Mouse (Mus musculus): ENCODE measurements at regions not wholly inside any gene's neighbourhood (a gene's known extent, or its start where the extent isn't known, plus 50 kb on each side); places are given as distances from the start of the nearest gene placed in this dataset.

DNA sequence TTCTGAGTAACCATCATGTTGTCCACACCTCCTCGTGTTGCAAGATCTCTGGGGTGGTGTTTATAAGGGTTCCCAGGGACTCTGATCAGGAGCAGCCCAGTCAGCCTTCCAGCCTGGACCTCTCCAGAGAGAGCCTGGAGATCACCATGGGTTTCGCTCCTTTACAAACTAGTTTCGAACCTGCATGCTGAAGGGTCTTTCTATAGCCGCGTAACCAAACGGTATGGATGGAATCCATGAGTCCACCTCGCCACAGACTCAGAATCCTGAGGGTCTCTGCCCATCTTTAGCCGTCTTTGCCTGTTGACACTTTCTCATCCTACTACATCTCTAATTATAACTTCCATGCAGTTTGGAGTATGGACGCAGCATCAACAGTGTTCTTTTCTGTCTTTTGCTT, 206.0 kb upstream of the Spred2 start:
- no peak for TF ChIP-seq POLR2A (IDR thresholded peaks at IDR 0.05; ENCODE audit: insufficient read depth, low read length)
- TF ChIP-seq CTCF (IDR thresholded peaks at IDR 0.05; ENCODE audit: low read depth, low read length): no peak
- TF ChIP-seq EP300 (IDR thresholded peaks at IDR 0.05; ENCODE audit: insufficient read depth, low read depth, low read length): no peak
- no peaks in the 10 kb centered on the region for H3K4me1 ChIP-seq (ENCODE audit: control insufficient read depth, insufficient read depth, low read length)
- H3K27ac ChIP-seq (ENCODE audit: insufficient read depth, low read length): no peak overlapping the region
- H3K36me3 ChIP-seq (ENCODE audit: control insufficient read depth, insufficient read depth, low read length, poor library complexity, severe bottlenecking): no peaks in the 10 kb centered on the region
- 0 out of 2 replicates have a peak, but pooled peaks cover 2% of the 10 kb centered on the region for H3K9me3 ChIP-seq (replicated peaks; ENCODE audit: control insufficient read depth, insufficient read depth, low read length, poor library complexity, severe bottlenecking)
- peaks cover under 1% of the 10 kb centered on the region for H3K27me3 ChIP-seq (ENCODE audit: control insufficient read depth, insufficient read depth, low read length, poor library complexity, severe bottlenecking)
- H3K4me3 ChIP-seq (ENCODE audit: low read depth, low read length): no peak overlapping the region
- no peak overlapping the region for H3K9ac ChIP-seq (ENCODE audit: low read depth, poor library complexity, severe bottlenecking)

DNA sequence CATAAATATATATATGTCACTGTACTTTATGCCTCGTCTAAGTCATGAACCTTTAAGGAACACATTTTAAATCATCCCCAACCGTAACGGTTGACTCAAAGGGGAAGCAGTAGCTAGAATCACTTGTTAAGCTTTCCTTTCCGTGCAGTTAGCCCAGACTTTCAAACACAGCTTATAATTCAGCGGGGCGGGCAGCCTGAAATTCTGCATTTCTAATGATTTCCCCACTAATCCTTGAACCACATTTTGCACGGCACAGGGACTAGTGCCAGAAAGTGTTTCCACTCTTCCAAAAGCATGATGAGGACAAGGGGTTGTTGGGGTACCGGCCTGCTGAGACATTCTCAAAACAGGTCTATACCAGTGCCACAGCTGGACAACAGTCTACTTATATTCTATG, 195.1 kb upstream of the Spred2 start:
- Histone ChIP-seq H3K36me3 (ENCODE audit: control insufficient read depth, insufficient read depth, low read length, poor library complexity, severe bottlenecking) (no peaks in the 10 kb centered on the region), H3K4me1 (ENCODE audit: control insufficient read depth, insufficient read depth, low read length) (no peaks in the 10 kb centered on the region), H3K4me3 (ENCODE audit: low read depth, low read length) (no peak overlapping the region), H3K27ac (ENCODE audit: insufficient read depth, low read length) (no peak overlapping the region), H3K9ac (ENCODE audit: low read depth, poor library complexity, severe bottlenecking) (no peak overlapping the region), H3K27me3 (ENCODE audit: control insufficient read depth, insufficient read depth, low read length, poor library complexity, severe bottlenecking) (no peaks in the 10 kb centered on the region), H3K9me3 (replicated peaks; ENCODE audit: control insufficient read depth, insufficient read depth, low read length, poor library complexity, severe bottlenecking) (peaks cover 5% of the 10 kb centered on the region)
- TF ChIP-seq POLR2A (IDR thresholded peaks at IDR 0.05; ENCODE audit: insufficient read depth, low read length) (no peak), EP300 (IDR thresholded peaks at IDR 0.05; ENCODE audit: insufficient read depth, low read depth, low read length) (no peak), CTCF (IDR thresholded peaks at IDR 0.05; ENCODE audit: low read depth, low read length) (no peak)

DNA sequence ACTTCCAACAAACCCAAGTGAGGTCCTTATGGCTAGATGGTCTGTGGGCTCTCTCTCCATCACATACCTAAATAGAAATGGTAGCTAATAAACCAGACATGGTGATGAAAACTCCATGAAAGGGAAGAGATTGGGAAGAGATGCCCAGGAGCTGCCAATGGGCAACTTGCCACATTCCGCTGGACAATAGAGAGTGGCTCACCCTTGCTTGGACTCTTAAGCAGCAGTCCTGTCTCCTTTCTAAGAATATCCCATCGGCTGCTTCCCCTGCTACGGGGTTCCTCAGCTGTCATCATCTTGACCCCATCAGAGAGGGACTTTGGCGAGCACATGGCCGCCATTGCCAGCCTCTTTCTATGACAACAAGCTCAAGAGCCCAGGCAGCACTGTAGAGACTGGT, 193.4 kb upstream of the Spred2 start:
- Histone ChIP-seq H3K27ac (ENCODE audit: insufficient read depth, low read length) (no peak overlapping the region), H3K27me3 (ENCODE audit: control insufficient read depth, insufficient read depth, low read length, poor library complexity, severe bottlenecking) (no peaks in the 10 kb centered on the region), H3K36me3 (ENCODE audit: control insufficient read depth, insufficient read depth, low read length, poor library complexity, severe bottlenecking) (no peaks in the 10 kb centered on the region), H3K4me1 (ENCODE audit: control insufficient read depth, insufficient read depth, low read length) (no peaks in the 10 kb centered on the region), H3K4me3 (ENCODE audit: low read depth, low read length) (no peak overlapping the region), H3K9me3 (replicated peaks; ENCODE audit: control insufficient read depth, insufficient read depth, low read length, poor library complexity, severe bottlenecking) (peaks cover 5% of the 10 kb centered on the region), H3K9ac (ENCODE audit: low read depth, poor library complexity, severe bottlenecking) (no peak overlapping the region)
- TF ChIP-seq EP300 (IDR thresholded peaks at IDR 0.05; ENCODE audit: insufficient read depth, low read depth, low read length) (no peak), POLR2A (IDR thresholded peaks at IDR 0.05; ENCODE audit: insufficient read depth, low read length) (no peak), CTCF (IDR thresholded peaks at IDR 0.05; ENCODE audit: low read depth, low read length) (no peak)

DNA sequence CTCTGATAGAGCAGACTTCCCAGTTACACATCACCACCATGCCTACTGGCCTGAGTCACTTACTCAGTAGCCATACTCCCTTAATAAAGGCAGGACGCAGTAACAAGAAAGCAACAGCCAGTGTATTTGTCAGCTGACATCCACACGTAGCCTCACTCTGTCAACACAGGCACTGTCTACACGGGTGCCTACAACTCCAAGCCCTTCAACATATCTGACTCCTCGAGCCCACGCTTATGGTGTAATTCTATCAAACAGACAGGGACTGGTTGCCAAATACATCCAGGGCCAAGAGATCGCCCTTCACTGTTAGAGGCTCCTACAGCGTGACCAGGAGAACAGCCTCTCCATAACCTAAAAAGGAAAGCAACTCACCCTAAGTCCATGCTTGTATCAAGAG, 188.1 kb upstream of the Spred2 start:
- H3K36me3 ChIP-seq (ENCODE audit: control insufficient read depth, insufficient read depth, low read length, poor library complexity, severe bottlenecking): no peaks in the 10 kb centered on the region
- H3K4me1 ChIP-seq (ENCODE audit: control insufficient read depth, insufficient read depth, low read length): no peaks in the 10 kb centered on the region
- TF ChIP-seq EP300 (IDR thresholded peaks at IDR 0.05; ENCODE audit: insufficient read depth, low read depth, low read length) (no peak), POLR2A (IDR thresholded peaks at IDR 0.05; ENCODE audit: insufficient read depth, low read length) (no peak)
- no peaks in the 10 kb centered on the region; the same call in 1 of the 2 replicates for H3K27me3 ChIP-seq (ENCODE audit: control insufficient read depth, insufficient read depth, low read length, poor library complexity, severe bottlenecking)
- H3K9ac ChIP-seq (ENCODE audit: low read depth, poor library complexity, severe bottlenecking): no peak overlapping the region
- H3K4me3 ChIP-seq (ENCODE audit: low read depth, low read length): no peak overlapping the region
- peaks cover 5% of the 10 kb centered on the region for H3K9me3 ChIP-seq (replicated peaks; ENCODE audit: control insufficient read depth, insufficient read depth, low read length, poor library complexity, severe bottlenecking)
- no peak overlapping the region for H3K27ac ChIP-seq (ENCODE audit: insufficient read depth, low read length)

DNA sequence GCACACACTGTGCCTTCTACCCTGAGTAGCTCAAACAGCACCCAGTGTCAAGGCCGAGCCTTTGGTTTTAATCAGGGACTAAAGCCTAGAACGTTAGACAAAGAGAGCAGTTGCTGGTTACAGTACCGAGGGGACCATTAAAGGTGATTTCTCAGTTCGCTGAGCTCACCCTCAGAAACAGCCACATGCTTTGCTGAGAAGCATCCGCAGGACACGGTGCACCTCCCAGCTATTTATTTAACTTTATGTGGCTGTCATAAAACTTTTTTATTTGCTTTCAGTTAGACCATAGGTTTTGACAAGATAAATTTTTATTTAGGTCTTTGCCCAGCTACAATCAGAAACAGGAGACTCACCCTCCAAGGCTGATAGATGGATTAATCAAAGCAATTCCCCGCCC, 187.2 kb upstream of the Spred2 start:
- TF ChIP-seq EP300 (IDR thresholded peaks at IDR 0.05; ENCODE audit: insufficient read depth, low read depth, low read length) (no peak), CTCF (IDR thresholded peaks at IDR 0.05; ENCODE audit: low read depth, low read length) (no peak), POLR2A (IDR thresholded peaks at IDR 0.05; ENCODE audit: insufficient read depth, low read length) (no peak)
- H3K36me3 ChIP-seq (ENCODE audit: control insufficient read depth, insufficient read depth, low read length, poor library complexity, severe bottlenecking): no peaks in the 10 kb centered on the region
- H3K9me3 ChIP-seq (replicated peaks; ENCODE audit: control insufficient read depth, insufficient read depth, low read length, poor library complexity, severe bottlenecking): peaks cover 5% of the 10 kb centered on the region
- no peak overlapping the region for H3K4me3 ChIP-seq (ENCODE audit: low read depth, low read length)
- no peak overlapping the region for H3K27ac ChIP-seq (ENCODE audit: insufficient read depth, low read length)
- H3K9ac ChIP-seq (ENCODE audit: low read depth, poor library complexity, severe bottlenecking): no peak overlapping the region
- no peaks in the 10 kb centered on the region; the same call in 1 of the 2 replicates for H3K27me3 ChIP-seq (ENCODE audit: control insufficient read depth, insufficient read depth, low read length, poor library complexity, severe bottlenecking)
- H3K4me1 ChIP-seq (ENCODE audit: control insufficient read depth, insufficient read depth, low read length): no peaks in the 10 kb centered on the region

DNA sequence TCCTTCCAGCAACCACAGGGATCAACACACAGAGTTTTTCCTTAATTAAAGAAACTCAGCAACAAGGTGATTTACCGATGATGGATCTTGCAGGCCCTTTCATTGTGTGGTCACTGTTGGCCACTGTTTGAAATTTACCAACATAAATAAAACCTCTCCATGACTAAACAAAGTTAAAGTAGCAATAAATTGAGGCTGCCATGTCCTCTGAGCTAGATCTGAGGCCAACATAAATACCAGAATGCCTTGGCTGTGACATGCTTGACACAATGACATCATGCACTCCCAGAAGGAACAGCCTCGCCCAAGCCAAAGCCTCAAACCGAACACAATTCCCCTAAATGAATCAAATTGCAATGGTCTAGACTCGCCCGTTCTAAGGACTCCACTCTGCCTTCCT, 186.8 kb upstream of the Spred2 start:
- H3K9me3 ChIP-seq (replicated peaks; ENCODE audit: control insufficient read depth, insufficient read depth, low read length, poor library complexity, severe bottlenecking): peaks cover 5% of the 10 kb centered on the region
- no peaks in the 10 kb centered on the region for H3K36me3 ChIP-seq (ENCODE audit: control insufficient read depth, insufficient read depth, low read length, poor library complexity, severe bottlenecking)
- no peak overlapping the region for H3K27ac ChIP-seq (ENCODE audit: insufficient read depth, low read length)

More for the DNA sequence above, 186.8 kb upstream of the Spred2 start:
- Histone ChIP-seq H3K27me3 (ENCODE audit: control insufficient read depth, insufficient read depth, low read length, poor library complexity, severe bottlenecking) (no peaks in the 10 kb centered on the region; the same call in 1 of the 2 replicates), H3K4me3 (ENCODE audit: low read depth, low read length) (no peak overlapping the region), H3K9ac (ENCODE audit: low read depth, poor library complexity, severe bottlenecking) (no peak overlapping the region), H3K4me1 (ENCODE audit: control insufficient read depth, insufficient read depth, low read length) (no peaks in the 10 kb centered on the region)
- TF ChIP-seq EP300 (IDR thresholded peaks at IDR 0.05; ENCODE audit: insufficient read depth, low read depth, low read length) (no peak), POLR2A (IDR thresholded peaks at IDR 0.05; ENCODE audit: insufficient read depth, low read length) (no peak), CTCF (IDR thresholded peaks at IDR 0.05; ENCODE audit: low read depth, low read length) (no peak)
